Mouse (Mus musculus): ENCODE results near the gene Nfs1. TPM values are rescaled to one million over a fixed set of nuclear protein-coding genes. Genes with fewer than 3 reads are reported as not detected.

Nfs1 gene
- total RNA-seq, 2 experiments from 2014 or later: 36.0 to 39.4 TPM

Other genes starting within 250 kb of the Nfs1 start
- gene Uqcc1, start 213.9 kb downstream of the Nfs1 start, total RNA-seq (2021): 10 to 100 TPM; 84.7 to 91.8 TPM
- gene Gm15557, start 203.5 kb downstream of the Nfs1 start, total RNA-seq (2021): not detected
- under 1 TPM; 0.19 to 0.21 TPM for gene Gdf5, start 198.8 kb downstream of the Nfs1 start, total RNA-seq (2021)
- gene Cep250, start 187.7 kb downstream of the Nfs1 start, total RNA-seq (2021): 10 to 100 TPM; 18.2 to 19.5 TPM
- 1 to 10 TPM in 1 of 2 experiments, under 1 TPM in 1; 0.74 to 1.4 TPM for gene 6430550D23Rik, start 136.2 kb downstream of the Nfs1 start, total RNA-seq (2021)
- 100 to 1,000 TPM; 216 to 235 TPM for gene Ergic3, start 136.1 kb downstream of the Nfs1 start, total RNA-seq (2021)
- gene Fer1l4, start 91.2 kb downstream of the Nfs1 start, total RNA-seq (2021): not detected
- gene Spag4, start 79.0 kb downstream of the Nfs1 start, total RNA-seq (2021): 1 to 10 TPM; 4.2 to 4.4 TPM
- 10 to 100 TPM; 23.4 to 25.3 TPM for gene Cpne1, start 32.2 kb downstream of the Nfs1 start, total RNA-seq (2021)
- 10 to 100 TPM; 22.9 to 24.9 TPM for gene Rbm12, start 32.2 kb downstream of the Nfs1 start, total RNA-seq (2021)
- 10 to 100 TPM; 18.9 to 23.9 TPM for gene Gm28036, start 17.1 kb downstream of the Nfs1 start, total RNA-seq (2021)
- 100 to 1,000 TPM; 156 to 162 TPM for gene Romo1, start 147 bp downstream of the Nfs1 start, total RNA-seq (2021)
- gene Rbm39, start 36.1 kb upstream of the Nfs1 start, total RNA-seq (2021): 100 to 1,000 TPM; 286 to 287 TPM
- 10 to 100 TPM; 87.7 to 97.8 TPM for gene Phf20, start 52.3 kb upstream of the Nfs1 start, total RNA-seq (2021)
- gene Cnbd2, start 168.1 kb upstream of the Nfs1 start, total RNA-seq (2021): 1 to 10 TPM; 5.4 to 5.6 TPM
- 10 to 100 TPM; 79.6 to 86.0 TPM for gene Scand1, start 168.5 kb upstream of the Nfs1 start, total RNA-seq (2021)